Mouse (Mus musculus): ENCODE results near the gene Dnajc15. TPM values are rescaled to one million over a fixed set of nuclear protein-coding genes. Genes with fewer than 3 reads are reported as not detected.

The Dnajc15 gene
- polyA plus RNA-seq, 1 experiment from 2014 or later: 111 TPM

GRCm38 (mm10) chr14:77846206-77846605 lies 28.7 kb downstream of the Dnajc15 start:
- WGBS: 67% methylated on average over 4 of the region's 4 CpGs
- Histone ChIP-seq H3K4me1 (ENCODE audit: control insufficient read depth, insufficient read depth, low read length) (no peaks in the 10 kb centered on the region), H3K4me3 (ENCODE audit: low read depth, low read length) (no peak overlapping the region), H3K9ac (ENCODE audit: low read length) (no peak overlapping the region), H3K9me3 (ENCODE audit: control insufficient read depth, low read length) (no peaks in the 10 kb centered on the region), H3K27ac (ENCODE audit: low read depth, low read length) (no peak overlapping the region), H3K27me3 (ENCODE audit: control insufficient read depth, insufficient read depth, low read length) (no peaks in the 10 kb centered on the region), H3K4me2 (no peak overlapping the region), H3K36me3 (ENCODE audit: control insufficient read depth, insufficient read depth, low read length) (no peaks in the 10 kb centered on the region)
- no peak for DNase-seq (ENCODE audit: low spot score, missing footprints)
- no peak for ATAC-seq (ENCODE audit: low FRiP score)

- WGBS: 79% methylated on average over 1 of the region's 1 CpGs
- no peak overlapping the region for H3K4me2 ChIP-seq
- H3K27me3 ChIP-seq (ENCODE audit: control insufficient read depth, insufficient read depth, low read length): no peaks in the 10 kb centered on the region
- no peaks in the 10 kb centered on the region for H3K9me3 ChIP-seq (ENCODE audit: control insufficient read depth, low read length)
- H3K4me3 ChIP-seq (ENCODE audit: low read depth, low read length): no peak overlapping the region
- H3K4me1 ChIP-seq (ENCODE audit: control insufficient read depth, insufficient read depth, low read length): no peaks in the 10 kb centered on the region
- H3K36me3 ChIP-seq (ENCODE audit: control insufficient read depth, insufficient read depth, low read length): no peaks in the 10 kb centered on the region
- H3K27ac ChIP-seq (ENCODE audit: low read depth, low read length): no peak overlapping the region
- DNase-seq (ENCODE audit: low spot score, missing footprints): no peak
- ATAC-seq (ENCODE audit: low FRiP score): no peak
- H3K9ac ChIP-seq (ENCODE audit: low read length): no peak overlapping the region
Measured at GRCm38 (mm10) chr14:77845479-77845878, 29.4 kb downstream of the Dnajc15 start.

- no peak for ATAC-seq (ENCODE audit: low FRiP score)
- no peak overlapping the region for H3K9ac ChIP-seq (ENCODE audit: low read length)
- no peak for DNase-seq (ENCODE audit: low spot score, missing footprints)
- no peaks in the 10 kb centered on the region for H3K27me3 ChIP-seq (ENCODE audit: control insufficient read depth, insufficient read depth, low read length)
- H3K36me3 ChIP-seq (ENCODE audit: control insufficient read depth, insufficient read depth, low read length): no peaks in the 10 kb centered on the region
- no peaks in the 10 kb centered on the region for H3K9me3 ChIP-seq (ENCODE audit: control insufficient read depth, low read length)
- no peak overlapping the region for H3K4me3 ChIP-seq (ENCODE audit: low read depth, low read length)
- no peak overlapping the region for H3K27ac ChIP-seq (ENCODE audit: low read depth, low read length)
- H3K4me1 ChIP-seq (ENCODE audit: control insufficient read depth, insufficient read depth, low read length): no peaks in the 10 kb centered on the region
- WGBS: 83% methylated on average over 6 of the region's 6 CpGs
- no peak overlapping the region for H3K4me2 ChIP-seq
Measured at GRCm38 (mm10) chr14:77840574-77840973, 34.4 kb downstream of the Dnajc15 start.

DNA sequence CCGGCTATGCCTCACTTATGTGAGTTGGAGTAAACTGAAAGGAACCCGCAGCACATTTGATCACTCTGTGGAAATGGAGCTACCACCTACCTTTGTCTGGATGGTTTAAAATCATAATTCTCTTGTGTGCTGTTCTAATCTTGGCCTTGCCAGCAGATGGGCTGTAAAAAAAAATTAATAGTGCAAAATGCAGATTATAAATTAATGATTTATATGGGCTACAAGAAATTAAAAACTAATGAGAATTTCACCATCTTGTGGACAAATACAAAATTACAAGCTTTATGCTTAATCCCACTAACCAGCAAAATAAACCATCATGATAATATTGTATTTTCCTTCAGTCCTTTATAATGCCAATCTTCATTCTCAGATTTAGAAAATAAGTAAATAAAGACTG lies 34.8 kb downstream of the Dnajc15 start:
- H3K27me3 ChIP-seq (ENCODE audit: control insufficient read depth, insufficient read depth, low read length): no peaks in the 10 kb centered on the region
- 97% methylated on average over 2 of the region's 2 CpGs for WGBS
- no peaks in the 10 kb centered on the region for H3K36me3 ChIP-seq (ENCODE audit: control insufficient read depth, insufficient read depth, low read length)
- H3K27ac ChIP-seq (ENCODE audit: low read depth, low read length): no peak overlapping the region
- no peaks in the 10 kb centered on the region for H3K9me3 ChIP-seq (ENCODE audit: control insufficient read depth, low read length)
- H3K4me2 ChIP-seq: no peak overlapping the region
- no peak overlapping the region for H3K4me3 ChIP-seq (ENCODE audit: low read depth, low read length)
- ATAC-seq (ENCODE audit: low FRiP score): no peak
- H3K4me1 ChIP-seq (ENCODE audit: control insufficient read depth, insufficient read depth, low read length): no peaks in the 10 kb centered on the region
- no peak overlapping the region for H3K9ac ChIP-seq (ENCODE audit: low read length)
- DNase-seq (ENCODE audit: low spot score, missing footprints): no peak

DNA sequence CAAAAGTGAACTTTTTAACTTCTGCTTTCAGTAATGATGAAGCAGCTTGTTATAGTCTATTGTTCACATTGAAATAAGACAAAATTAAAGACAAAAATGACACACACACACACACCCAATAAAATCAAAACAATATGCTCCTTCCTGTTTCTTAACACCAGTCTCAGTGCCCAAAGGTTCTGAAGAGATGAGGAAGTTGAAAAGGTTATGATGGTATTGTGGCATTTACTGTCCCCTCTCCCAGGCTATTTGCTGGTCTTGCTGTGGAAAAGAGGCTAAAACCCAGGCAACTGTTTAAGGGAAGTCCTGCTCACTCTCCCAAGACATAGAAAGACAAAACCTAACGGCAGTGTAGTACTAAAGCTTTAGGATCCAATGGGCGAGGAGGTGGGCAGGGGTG lies 38.1 kb downstream of the Dnajc15 start:
- Histone ChIP-seq H3K4me3 (ENCODE audit: low read depth, low read length) (no peak overlapping the region), H3K27ac (ENCODE audit: low read depth, low read length) (no peak overlapping the region), H3K27me3 (ENCODE audit: control insufficient read depth, insufficient read depth, low read length) (no peaks in the 10 kb centered on the region), H3K36me3 (ENCODE audit: control insufficient read depth, insufficient read depth, low read length) (no peaks in the 10 kb centered on the region), H3K9ac (ENCODE audit: low read length) (no peak overlapping the region), H3K4me2 (no peak overlapping the region), H3K9me3 (ENCODE audit: control insufficient read depth, low read length) (no peaks in the 10 kb centered on the region), H3K4me1 (ENCODE audit: control insufficient read depth, insufficient read depth, low read length) (no peaks in the 10 kb centered on the region)
- no peak for DNase-seq (ENCODE audit: low spot score, missing footprints)
- no peak for ATAC-seq (ENCODE audit: low FRiP score)
- WGBS: 91% methylated on average over 2 of the region's 2 CpGs

DNA sequence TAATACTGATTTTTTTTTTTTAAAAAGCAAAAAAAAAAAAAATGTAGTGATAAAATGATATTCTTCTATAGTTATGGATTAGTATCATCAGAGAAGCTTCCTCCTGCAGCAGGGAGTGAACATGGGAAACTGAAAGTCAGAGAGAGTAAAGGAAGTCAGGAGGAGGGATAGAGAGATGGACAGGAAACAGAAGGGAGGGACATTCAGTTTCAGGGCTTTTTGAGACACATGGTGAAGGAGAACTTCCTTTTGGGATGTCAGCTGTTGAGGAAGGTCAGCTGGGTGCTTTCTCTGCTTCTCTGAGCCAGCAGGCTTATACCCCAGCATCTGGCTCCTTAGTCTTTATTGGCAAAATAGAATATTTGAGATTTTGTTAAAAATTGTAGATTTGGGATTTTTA lies 42.6 kb downstream of the Dnajc15 start:
- no peaks in the 10 kb centered on the region for H3K9me3 ChIP-seq (ENCODE audit: control insufficient read depth, low read length)
- no peaks in the 10 kb centered on the region for H3K36me3 ChIP-seq (ENCODE audit: control insufficient read depth, insufficient read depth, low read length)
- no peak overlapping the region for H3K9ac ChIP-seq (ENCODE audit: low read length)
- no peak overlapping the region for H3K27ac ChIP-seq (ENCODE audit: low read depth, low read length)
- no peak overlapping the region for H3K4me3 ChIP-seq (ENCODE audit: low read depth, low read length)
- DNase-seq (ENCODE audit: low spot score, missing footprints) (no peak), ATAC-seq (ENCODE audit: low FRiP score) (no peak)
- no peak overlapping the region for H3K4me2 ChIP-seq
- H3K4me1 ChIP-seq (ENCODE audit: control insufficient read depth, insufficient read depth, low read length): no peaks in the 10 kb centered on the region
- no peaks in the 10 kb centered on the region for H3K27me3 ChIP-seq (ENCODE audit: control insufficient read depth, insufficient read depth, low read length)

- WGBS: 91% methylated on average over 4 of the region's 4 CpGs
Measured at GRCm38 (mm10) chr14:77831936-77832335, 43.0 kb downstream of the Dnajc15 start.

DNA sequence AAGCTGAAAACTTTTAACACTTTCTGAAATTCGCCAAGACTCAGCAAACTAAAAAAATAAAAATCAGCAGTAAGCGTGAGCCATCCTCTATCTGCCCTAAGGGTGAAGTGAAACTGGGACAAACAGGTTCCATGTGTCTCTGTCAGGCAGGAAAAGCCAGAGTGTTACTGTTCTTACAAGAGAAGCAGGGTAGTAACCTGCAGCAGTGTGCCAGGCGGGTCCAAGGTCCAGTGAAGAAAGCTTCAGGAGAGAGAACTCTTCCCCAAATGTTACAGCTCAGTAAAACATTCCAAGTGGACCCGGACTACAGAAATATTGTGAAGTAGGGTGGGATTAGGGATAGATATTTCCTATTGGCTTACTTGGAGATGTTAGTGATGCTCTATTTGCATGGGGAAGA lies 45.3 kb downstream of the Dnajc15 start:
- Histone ChIP-seq H3K36me3 (ENCODE audit: control insufficient read depth, insufficient read depth, low read length) (no peaks in the 10 kb centered on the region), H3K9ac (ENCODE audit: low read length) (no peak overlapping the region), H3K27me3 (ENCODE audit: control insufficient read depth, insufficient read depth, low read length) (no peaks in the 10 kb centered on the region), H3K4me2 (no peak overlapping the region), H3K4me3 (ENCODE audit: low read depth, low read length) (no peak overlapping the region), H3K27ac (ENCODE audit: low read depth, low read length) (no peak overlapping the region), H3K9me3 (ENCODE audit: control insufficient read depth, low read length) (no peaks in the 10 kb centered on the region), H3K4me1 (ENCODE audit: control insufficient read depth, insufficient read depth, low read length) (no peaks in the 10 kb centered on the region)
- WGBS: 82% methylated on average over 4 of the region's 4 CpGs
- DNase-seq (ENCODE audit: low spot score, missing footprints) (no peak), ATAC-seq (ENCODE audit: low FRiP score) (no peak)

More at GRCm38 (mm10) chr14:77831936-77832335, 43.0 kb downstream of the Dnajc15 start:
- no peak overlapping the region for H3K4me2 ChIP-seq
- H3K27ac ChIP-seq (ENCODE audit: low read depth, low read length): no peak overlapping the region
- no peaks in the 10 kb centered on the region for H3K27me3 ChIP-seq (ENCODE audit: control insufficient read depth, insufficient read depth, low read length)
- H3K4me3 ChIP-seq (ENCODE audit: low read depth, low read length): no peak overlapping the region
- no peaks in the 10 kb centered on the region for H3K4me1 ChIP-seq (ENCODE audit: control insufficient read depth, insufficient read depth, low read length)
- H3K9ac ChIP-seq (ENCODE audit: low read length): no peak overlapping the region
- ATAC-seq (ENCODE audit: low FRiP score) (no peak), DNase-seq (ENCODE audit: low spot score, missing footprints) (no peak)
- no peaks in the 10 kb centered on the region for H3K36me3 ChIP-seq (ENCODE audit: control insufficient read depth, insufficient read depth, low read length)
- H3K9me3 ChIP-seq (ENCODE audit: control insufficient read depth, low read length): no peaks in the 10 kb centered on the region

DNA sequence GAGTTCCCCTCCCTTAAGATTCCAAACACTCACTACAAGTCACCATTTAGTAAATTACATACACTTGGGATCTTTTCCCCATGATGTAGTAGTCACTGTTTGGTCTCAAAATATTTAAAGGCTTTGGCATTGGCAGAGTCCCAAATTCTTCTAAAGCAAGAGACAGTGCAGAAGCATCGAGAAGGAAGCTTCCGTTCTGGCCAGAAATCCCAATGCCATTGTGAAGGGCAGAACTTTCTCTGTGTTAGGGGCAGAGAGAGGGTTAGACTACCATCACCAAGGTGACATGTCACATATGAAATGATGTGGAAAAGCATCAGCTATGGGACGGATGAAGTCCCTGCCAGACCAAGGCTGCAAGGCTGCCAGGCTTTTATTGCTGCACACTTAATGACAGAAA lies 49.0 kb downstream of the Dnajc15 start:
- ATAC-seq (ENCODE audit: low FRiP score) (no peak), DNase-seq (ENCODE audit: low spot score, missing footprints) (no peak)
- Histone ChIP-seq H3K9me3 (ENCODE audit: control insufficient read depth, low read length) (no peaks in the 10 kb centered on the region), H3K4me1 (ENCODE audit: control insufficient read depth, insufficient read depth, low read length) (no peaks in the 10 kb centered on the region), H3K4me2 (no peak overlapping the region), H3K9ac (ENCODE audit: low read length) (no peak overlapping the region), H3K27me3 (ENCODE audit: control insufficient read depth, insufficient read depth, low read length) (no peaks in the 10 kb centered on the region), H3K27ac (ENCODE audit: low read depth, low read length) (no peak overlapping the region), H3K4me3 (ENCODE audit: low read depth, low read length) (no peak overlapping the region), H3K36me3 (ENCODE audit: control insufficient read depth, insufficient read depth, low read length) (no peaks in the 10 kb centered on the region)
- 86% methylated on average over 3 of the region's 3 CpGs for WGBS

GRCm38 (mm10) chr14:77825121-77825520 lies 49.8 kb downstream of the Dnajc15 start:
- DNase-seq (ENCODE audit: low spot score, missing footprints): no peak
- ATAC-seq (ENCODE audit: low FRiP score): no peak
- no peaks in the 10 kb centered on the region for H3K9me3 ChIP-seq (ENCODE audit: control insufficient read depth, low read length)
- H3K27ac ChIP-seq (ENCODE audit: low read depth, low read length): no peak overlapping the region
- no peak overlapping the region for H3K9ac ChIP-seq (ENCODE audit: low read length)
- H3K36me3 ChIP-seq (ENCODE audit: control insufficient read depth, insufficient read depth, low read length): no peaks in the 10 kb centered on the region
- no peaks in the 10 kb centered on the region for H3K4me1 ChIP-seq (ENCODE audit: control insufficient read depth, insufficient read depth, low read length)
- H3K4me2 ChIP-seq: no peak overlapping the region
- H3K4me3 ChIP-seq (ENCODE audit: low read depth, low read length): no peak overlapping the region
- 97% methylated on average over 6 of the region's 6 CpGs for WGBS
- H3K27me3 ChIP-seq (ENCODE audit: control insufficient read depth, insufficient read depth, low read length): no peaks in the 10 kb centered on the region
